Mouse (Mus musculus): ENCODE data around the gene Ovol2. TPM values are rescaled to one million over a fixed set of nuclear protein-coding genes. Genes with fewer than 3 reads are reported as not detected.

Gene Ovol2
- 1.1 and 1.6 TPM in 2 replicates for polyA plus RNA-seq (2016; fragmentation: Nextera tagmentation; extraction: Ambion mirVana)

DNA sequence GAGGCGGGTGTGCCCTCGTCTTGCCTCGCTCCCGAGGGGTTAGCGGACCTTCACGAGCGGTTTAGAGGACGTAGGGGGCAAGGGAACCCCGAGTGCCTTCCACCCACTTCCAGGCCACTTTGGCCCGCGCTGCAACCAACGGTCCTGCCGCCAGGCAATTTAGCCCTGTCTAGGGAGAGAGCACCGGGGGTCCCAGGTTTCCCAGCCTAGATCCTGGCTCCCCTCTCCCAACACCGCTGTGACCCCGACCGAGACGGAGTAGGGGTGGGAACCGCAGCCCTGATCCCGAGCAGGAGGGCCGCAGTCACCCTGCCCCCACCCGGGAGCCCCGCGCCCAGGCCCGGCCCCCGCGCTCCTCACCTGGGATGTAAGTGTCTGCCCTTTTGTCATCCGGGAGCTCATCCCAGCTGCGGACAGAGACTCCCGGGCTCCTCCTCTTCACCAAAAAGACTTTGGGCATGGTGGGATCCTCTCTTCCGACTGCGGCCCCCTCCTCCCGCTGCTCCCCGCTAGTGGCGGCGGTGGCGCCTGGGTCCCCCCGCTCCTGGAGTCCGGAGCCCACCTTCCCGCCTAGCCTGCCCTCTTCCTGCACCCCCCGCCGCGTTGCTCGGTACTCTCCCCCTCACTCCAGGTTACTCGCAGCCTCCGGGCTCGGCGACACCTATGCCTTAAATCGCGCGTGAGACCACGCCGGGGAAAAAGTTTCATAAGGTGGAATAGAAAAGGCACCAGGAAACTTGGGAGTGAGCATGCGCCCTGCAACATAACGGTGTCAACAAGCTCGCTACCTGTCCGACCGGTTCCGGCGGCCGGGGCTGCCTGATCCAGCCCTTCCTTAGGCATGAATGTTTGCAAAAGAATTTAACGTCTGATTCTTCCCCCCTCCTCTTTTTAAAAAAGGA is at the start of gene Ovol2:
Gene Ovol2 (minus strand): TSS at position 746 of the 902 bp plus-strand sequence.
- H3K9me3 ChIP-seq: no peaks in the 10 kb centered on the region
- under 1% methylated on average over 62 of the region's 62 CpGs for WGBS
- H3K36me3 ChIP-seq: no peaks in the 10 kb centered on the region
- H3K4me3 ChIP-seq: peak within 1 kb of the TSS; percentile 49
- H3K27ac ChIP-seq: no peak within 1 kb of the TSS
- 0 out of 2 replicates have a peak, but pooled peaks have one; percentile 32 for ATAC-seq (ENCODE audit: insufficient number of reproducible peaks, insufficient read depth, low FRiP score, low TSS enrichment)
- H3K9ac ChIP-seq: peak within 1 kb of the TSS; percentile 37
- H3K4me1 ChIP-seq: peaks cover 25% of the 10 kb centered on the region
- peak within 1 kb of the TSS; percentile 93 for H3K4me2 ChIP-seq (replicated peaks)
- H3K27me3 ChIP-seq: peaks cover 82% of the 10 kb centered on the region

DNA sequence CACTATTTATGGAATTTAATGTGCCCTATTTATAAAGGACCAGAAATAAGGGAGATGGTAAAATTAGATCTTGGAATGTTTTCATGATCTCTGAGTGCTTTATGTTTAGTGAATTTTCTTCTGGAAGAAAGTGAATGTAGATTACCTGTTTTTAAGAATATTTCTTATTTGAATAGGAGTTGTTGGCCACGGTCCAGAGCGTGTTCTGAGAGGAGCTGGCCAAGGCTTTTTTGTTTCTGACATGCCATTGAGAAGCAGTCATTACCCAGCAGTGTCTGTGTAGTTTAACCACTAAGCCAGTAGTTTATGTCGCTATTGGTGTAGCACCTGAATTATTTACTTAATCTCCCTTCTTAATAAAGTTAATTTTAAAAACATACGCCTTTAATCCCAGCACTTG is 49.8 kb upstream of the Ovol2 start:
- WGBS: 96% methylated on average over 4 of the region's 4 CpGs
- peaks cover 86% of the 10 kb centered on the region for H3K36me3 ChIP-seq

DNA sequence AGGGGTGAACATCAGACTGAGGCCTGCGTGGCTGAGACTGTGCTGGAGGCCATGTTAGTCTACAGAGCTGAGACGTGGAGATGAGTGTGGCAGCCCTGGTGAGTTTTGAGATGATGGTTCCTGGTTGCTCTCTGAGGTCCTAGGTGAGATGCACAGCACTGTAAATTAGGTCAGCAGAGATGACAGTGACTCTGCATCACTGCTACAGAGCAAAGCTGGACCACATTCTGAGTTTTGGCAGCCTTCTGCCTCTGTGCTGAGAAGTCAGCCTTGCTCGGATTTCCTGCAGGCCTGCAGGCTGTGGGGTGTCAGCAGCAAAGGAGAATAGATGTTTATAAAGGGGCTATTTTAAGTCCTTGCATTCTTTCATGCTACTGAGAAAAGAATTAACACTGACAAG is 49.3 kb upstream of the Ovol2 start:
- no peaks in the 10 kb centered on the region for H3K9me3 ChIP-seq
- ATAC-seq (ENCODE audit: insufficient number of reproducible peaks, insufficient read depth, low FRiP score, low TSS enrichment): no peak
- no peak overlapping the region for H3K9ac ChIP-seq
- no peak overlapping the region for H3K4me2 ChIP-seq (replicated peaks)
- no peak overlapping the region for H3K27ac ChIP-seq
- 82% methylated on average over 3 of the region's 3 CpGs for WGBS
- no peak overlapping the region for H3K4me3 ChIP-seq
- no peaks in the 10 kb centered on the region for H3K27me3 ChIP-seq
- peaks cover 89% of the 10 kb centered on the region for H3K36me3 ChIP-seq
- no peaks in the 10 kb centered on the region for H3K4me1 ChIP-seq

More for the DNA sequence above, 49.8 kb upstream of the Ovol2 start:
- Histone ChIP-seq H3K4me2 (replicated peaks) (no peak overlapping the region), H3K4me3 (no peak overlapping the region), H3K27me3 (no peaks in the 10 kb centered on the region), H3K4me1 (no peaks in the 10 kb centered on the region), H3K9me3 (no peaks in the 10 kb centered on the region), H3K27ac (no peak overlapping the region), H3K9ac (no peak overlapping the region)
- no peak for ATAC-seq (ENCODE audit: insufficient number of reproducible peaks, insufficient read depth, low FRiP score, low TSS enrichment)

DNA sequence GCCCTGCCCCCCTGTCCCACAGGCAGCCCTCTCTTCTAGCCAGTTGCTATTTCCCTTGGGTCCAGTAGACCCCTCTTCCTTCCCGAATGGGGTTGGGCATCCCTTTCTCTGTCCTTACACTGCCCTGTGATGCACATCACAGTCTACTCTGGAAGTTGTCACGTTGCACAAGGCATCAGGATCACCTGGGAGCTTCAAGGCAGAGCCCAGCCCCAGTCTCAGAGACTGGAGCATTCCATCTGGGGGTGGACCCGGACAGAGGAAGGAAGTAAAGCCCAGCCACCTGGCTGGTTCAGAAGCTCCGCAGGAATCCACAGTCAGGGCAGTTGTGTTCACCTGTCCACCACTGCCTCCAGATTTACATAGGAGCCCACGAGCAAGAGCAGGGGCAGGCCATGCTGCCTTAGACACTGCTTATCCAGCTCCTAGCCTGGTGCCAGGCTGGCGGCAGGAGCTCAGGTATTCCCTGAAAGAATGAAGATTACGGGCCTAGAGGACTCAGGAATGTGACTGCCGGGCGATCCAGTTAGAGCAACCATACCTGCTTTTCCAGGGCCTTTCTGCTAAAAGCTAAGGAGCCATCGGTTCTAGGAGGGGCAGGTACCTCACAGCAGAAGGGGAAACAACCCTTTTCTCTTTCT is 43.2 kb upstream of the Ovol2 start:
- Histone ChIP-seq H3K9me3 (no peaks in the 10 kb centered on the region), H3K4me3 (no peak overlapping the region), H3K4me1 (peaks cover 7% of the 10 kb centered on the region; the same call in 1 of the 2 replicates), H3K9ac (no peak overlapping the region), H3K27me3 (no peaks in the 10 kb centered on the region), H3K27ac (no peak overlapping the region), H3K4me2 (replicated peaks) (no peak overlapping the region), H3K36me3 (peaks cover 65% of the 10 kb centered on the region)
- ATAC-seq (ENCODE audit: insufficient number of reproducible peaks, insufficient read depth, low FRiP score, low TSS enrichment): no peak
- WGBS: 81% methylated on average over 10 of the region's 10 CpGs

DNA sequence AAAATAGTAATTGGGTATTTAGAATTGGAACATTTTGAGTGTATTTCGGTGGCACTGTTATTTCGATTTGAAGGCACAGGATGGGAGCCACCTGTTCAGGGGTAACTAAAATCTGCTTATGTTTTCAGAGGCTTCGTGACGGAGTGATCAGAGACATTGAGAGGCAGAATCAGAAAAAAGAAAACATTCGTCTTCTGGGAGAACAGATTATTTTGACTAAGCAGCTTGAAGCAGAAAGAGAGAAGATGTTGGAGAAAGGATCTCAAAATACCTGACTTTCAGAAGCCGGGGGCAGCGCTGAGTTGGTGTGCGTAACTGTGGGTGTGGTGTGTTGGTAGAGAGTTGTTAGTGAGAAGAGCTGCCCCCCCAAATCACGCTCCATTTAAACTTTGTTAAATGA is 41.1 kb upstream of the Ovol2 start:
- peaks cover 46% of the 10 kb centered on the region for H3K36me3 ChIP-seq
- 89% methylated on average over 9 of the region's 9 CpGs for WGBS

DNA sequence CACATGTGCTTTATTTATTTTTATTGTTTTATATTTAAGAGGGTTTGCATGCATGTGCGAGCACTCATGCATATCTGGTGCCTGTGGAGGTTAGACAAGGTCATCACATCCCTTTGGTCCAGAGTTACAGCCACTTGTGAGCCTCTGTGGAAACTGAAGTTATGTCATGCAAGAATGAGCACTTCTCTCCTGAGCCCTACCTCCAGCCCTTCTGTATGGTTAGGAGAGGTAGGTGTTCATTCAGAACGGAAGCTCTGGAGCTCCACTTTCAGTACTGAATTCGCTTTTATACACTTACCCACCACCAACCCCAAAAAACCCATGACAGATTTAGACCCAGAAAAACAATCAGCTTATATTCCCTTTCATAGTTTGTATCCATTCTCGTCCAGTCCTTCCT is 39.6 kb upstream of the Ovol2 start:
- H3K9me3 ChIP-seq: no peaks in the 10 kb centered on the region

More for the DNA sequence above, 41.1 kb upstream of the Ovol2 start:
- Histone ChIP-seq H3K4me2 (replicated peaks) (no peak overlapping the region), H3K27me3 (no peaks in the 10 kb centered on the region), H3K9me3 (no peaks in the 10 kb centered on the region), H3K4me3 (no peak overlapping the region), H3K9ac (no peak overlapping the region), H3K27ac (no peak overlapping the region), H3K4me1 (peaks cover 12% of the 10 kb centered on the region; the same call in 1 of the 2 replicates)
- ATAC-seq (ENCODE audit: insufficient number of reproducible peaks, insufficient read depth, low FRiP score, low TSS enrichment): no peak

DNA sequence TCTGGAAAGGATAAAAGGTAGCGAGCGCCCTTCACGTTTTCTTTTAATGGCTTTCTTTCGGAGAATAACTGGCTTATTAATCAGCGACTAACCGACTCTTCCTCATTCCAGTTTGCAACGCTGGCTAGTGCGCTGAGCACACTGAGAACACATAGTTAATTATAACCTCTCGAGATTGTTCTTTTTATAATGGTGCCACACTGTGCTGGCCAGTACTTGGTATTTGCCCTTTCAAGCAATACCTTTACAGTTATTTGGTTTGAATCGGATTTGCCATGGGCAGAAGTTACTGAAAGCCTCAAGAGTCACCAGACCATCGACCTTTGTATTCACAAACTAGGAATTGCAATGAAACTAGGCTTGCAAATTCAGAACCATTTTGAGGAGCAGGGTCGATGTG is 37.6 kb upstream of the Ovol2 start:
- Histone ChIP-seq H3K9me3 (no peaks in the 10 kb centered on the region), H3K27me3 (no peaks in the 10 kb centered on the region), H3K9ac (peak overlapping the region; percentile 80), H3K27ac (peak overlapping the region; percentile 94), H3K4me3 (peak overlapping the region; percentile 87), H3K36me3 (peaks cover 13% of the 10 kb centered on the region), H3K4me2 (replicated peaks) (peak overlapping the region; percentile 72), H3K4me1 (peaks cover 12% of the 10 kb centered on the region; the same call in 1 of the 2 replicates)
- WGBS: 3% methylated on average over 12 of the region's 12 CpGs
- no peak for ATAC-seq (ENCODE audit: insufficient number of reproducible peaks, insufficient read depth, low FRiP score, low TSS enrichment)

More for the DNA sequence above, 39.6 kb upstream of the Ovol2 start:
- H3K36me3 ChIP-seq: peaks cover 33% of the 10 kb centered on the region
- H3K9ac ChIP-seq: no peak overlapping the region
- H3K4me3 ChIP-seq: no peak overlapping the region
- no peak overlapping the region for H3K4me2 ChIP-seq (replicated peaks)
- H3K27me3 ChIP-seq: no peaks in the 10 kb centered on the region
- H3K27ac ChIP-seq: no peak overlapping the region
- ATAC-seq (ENCODE audit: insufficient number of reproducible peaks, insufficient read depth, low FRiP score, low TSS enrichment): no peak
- H3K4me1 ChIP-seq: peaks cover 12% of the 10 kb centered on the region; the same call in 1 of the 2 replicates
- 90% methylated on average over 4 of the region's 4 CpGs for WGBS

DNA sequence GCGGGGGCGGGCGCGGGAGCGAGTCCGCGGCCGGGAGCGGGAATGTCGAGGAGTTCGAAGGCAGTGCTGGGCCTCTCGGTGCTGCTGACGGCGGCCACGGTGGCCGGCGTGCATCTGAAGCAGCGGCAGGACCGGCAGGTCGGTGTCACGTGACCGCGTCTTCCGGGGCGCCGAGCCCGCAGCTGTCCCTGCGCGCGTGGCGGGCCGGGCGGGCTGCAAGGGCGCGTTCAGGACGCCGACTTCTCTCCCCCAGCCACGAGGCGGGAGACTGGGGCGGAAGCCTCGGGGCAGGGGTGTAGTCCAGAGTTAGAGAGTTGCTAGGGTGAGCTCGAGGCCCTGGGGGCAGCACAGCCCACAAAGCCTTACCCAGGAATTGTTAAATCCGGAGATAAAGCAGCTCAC is 37.1 kb upstream of the Ovol2 start:
- WGBS: under 1% methylated on average over 32 of the region's 43 CpGs
- Histone ChIP-seq H3K4me2 (replicated peaks) (peak overlapping the region; percentile 72), H3K27me3 (no peaks in the 10 kb centered on the region), H3K4me1 (peaks cover 12% of the 10 kb centered on the region; the same call in 1 of the 2 replicates), H3K9ac (peak overlapping the region; percentile 80), H3K4me3 (peak overlapping the region; percentile 87), H3K36me3 (peaks cover 11% of the 10 kb centered on the region), H3K27ac (peak overlapping the region; percentile 94), H3K9me3 (no peaks in the 10 kb centered on the region)
- ATAC-seq (ENCODE audit: insufficient number of reproducible peaks, insufficient read depth, low FRiP score, low TSS enrichment): peak; percentile 64

DNA sequence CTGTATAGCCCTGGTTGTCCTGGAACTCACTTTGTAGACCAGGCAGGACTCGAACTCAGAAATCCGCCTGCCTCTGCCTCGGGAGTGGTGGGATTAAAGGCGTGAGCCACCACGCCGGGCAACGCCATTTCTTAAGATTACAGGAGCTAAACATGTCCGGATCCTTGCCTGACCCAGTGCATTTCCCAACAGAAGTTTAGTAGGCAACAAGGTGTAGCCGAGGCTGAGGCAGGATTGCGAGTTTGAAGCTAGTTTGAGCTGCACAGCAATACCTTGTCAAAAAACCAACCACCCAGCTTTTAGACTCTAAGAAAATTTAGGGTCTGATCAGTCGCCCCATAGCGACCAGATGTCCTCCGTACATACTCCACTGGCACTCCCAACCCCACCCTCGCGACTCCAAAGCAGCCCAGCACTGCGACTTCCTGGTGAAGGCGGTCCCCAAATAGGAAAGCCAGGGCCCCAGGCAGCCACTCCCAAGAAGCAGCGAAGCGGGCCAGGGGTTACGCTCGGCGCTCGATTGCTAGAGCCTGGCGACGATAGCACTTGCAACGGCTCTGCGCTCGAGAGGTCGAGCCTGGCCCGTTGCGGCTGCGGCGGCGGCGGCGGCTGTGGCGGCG is 36.6 kb upstream of the Ovol2 start, which contains the start of the genes Kat14 and Pet117:
Gene Kat14 (plus strand): TSS at position 584 of the 620 bp plus-strand sequence.
Gene Pet117 (plus strand): TSS at position 597 of the 620 bp plus-strand sequence.
- Histone ChIP-seq H3K27ac (peak within 1 kb of the TSS; percentile 94), H3K4me3 (peak within 1 kb of the TSS; percentile 87), H3K4me2 (replicated peaks) (peak within 1 kb of the TSS; percentile 72), H3K27me3 (no peaks in the 10 kb centered on the region), H3K36me3 (peaks cover 6% of the 10 kb centered on the region), H3K4me1 (peaks cover 12% of the 10 kb centered on the region; the same call in 1 of the 2 replicates), H3K9me3 (no peaks in the 10 kb centered on the region), H3K9ac (peak within 1 kb of the TSS; percentile 80)
- ATAC-seq (ENCODE audit: insufficient number of reproducible peaks, insufficient read depth, low FRiP score, low TSS enrichment): peak; percentile 90
- 7% methylated on average over 32 of the region's 38 CpGs for WGBS

DNA sequence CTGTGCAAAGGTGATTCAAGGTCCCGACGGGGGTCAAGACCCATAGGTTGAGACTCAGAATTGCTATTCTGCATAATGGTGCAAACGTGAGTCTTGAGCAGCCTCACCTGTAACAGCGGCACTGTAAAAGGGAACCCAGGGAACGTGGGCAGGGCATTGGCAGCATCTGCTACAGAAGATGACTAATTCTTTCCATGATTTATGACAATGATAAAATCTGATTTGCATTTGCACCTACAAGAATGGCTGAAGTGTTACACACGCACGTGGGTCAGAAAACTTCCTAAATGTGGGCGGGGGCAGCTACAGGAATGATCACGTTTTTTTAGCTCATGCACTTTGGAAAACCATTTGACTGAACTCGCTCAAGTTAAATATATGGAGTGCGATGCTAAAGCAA is 20.9 kb upstream of the Ovol2 start:
- Histone ChIP-seq H3K4me2 (replicated peaks) (no peak overlapping the region), H3K27ac (no peak overlapping the region), H3K4me3 (no peak overlapping the region), H3K4me1 (no peaks in the 10 kb centered on the region), H3K9ac (no peak overlapping the region), H3K36me3 (no peaks in the 10 kb centered on the region), H3K9me3 (no peaks in the 10 kb centered on the region), H3K27me3 (no peaks in the 10 kb centered on the region)
- no peak for ATAC-seq (ENCODE audit: insufficient number of reproducible peaks, insufficient read depth, low FRiP score, low TSS enrichment)
- 88% methylated on average over 11 of the region's 11 CpGs for WGBS

DNA sequence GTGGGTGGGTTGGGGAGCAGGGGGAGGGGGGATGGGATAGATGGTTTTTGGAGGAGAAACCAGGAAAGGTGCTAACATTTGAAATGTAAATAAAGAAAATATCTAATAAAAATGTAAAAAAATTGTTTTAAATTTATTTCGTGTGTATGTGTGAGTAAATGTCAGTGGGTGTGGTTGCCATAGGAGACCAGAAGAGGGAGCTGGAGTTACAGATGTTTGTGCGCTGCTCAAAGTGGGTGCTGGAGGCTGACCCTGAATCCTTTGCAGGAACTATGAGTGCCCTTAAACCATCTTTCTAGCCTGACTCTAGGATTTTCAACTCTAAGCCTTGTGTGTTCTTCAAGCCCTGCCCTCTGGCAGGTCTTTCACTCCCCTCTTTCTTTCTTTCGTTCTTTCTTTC is 16.6 kb upstream of the Ovol2 start:
- H3K4me1 ChIP-seq: no peaks in the 10 kb centered on the region
- WGBS: 61% methylated on average over 3 of the region's 3 CpGs

More for the DNA sequence above, 16.6 kb upstream of the Ovol2 start:
- Histone ChIP-seq H3K9ac (no peak overlapping the region), H3K9me3 (no peaks in the 10 kb centered on the region), H3K27me3 (no peaks in the 10 kb centered on the region), H3K4me3 (no peak overlapping the region), H3K4me2 (replicated peaks) (no peak overlapping the region), H3K27ac (no peak overlapping the region), H3K36me3 (no peaks in the 10 kb centered on the region)
- ATAC-seq (ENCODE audit: insufficient number of reproducible peaks, insufficient read depth, low FRiP score, low TSS enrichment): no peak

Measured in embryonic facial prominence, embryonic 12.5 days (tissue).